Mouse (Mus musculus) lung, adult 2 months (tissue): ENCODE measurements around the gene Sgo2a.

Source experiments
- CTCF ChIP-seq: fragments of 200-500 bp; IDR thresholded peaks from 2 replicates; pipeline ENCODE4 v1.5.1; 2011; ENCODE audit warnings: mild to moderate bottlenecking, low read length, control low read depth; ENCODE audit not compliant: insufficient read depth
- POLR2A ChIP-seq: fragments of 200-500 bp; IDR thresholded peaks from 2 replicates; pipeline ENCODE4 v1.6.1; 2011; ENCODE audit warnings: low read depth, mild to moderate bottlenecking, control low read depth, low read length, borderline replicate concordance; ENCODE audit errors: extremely low read depth

DNA sequence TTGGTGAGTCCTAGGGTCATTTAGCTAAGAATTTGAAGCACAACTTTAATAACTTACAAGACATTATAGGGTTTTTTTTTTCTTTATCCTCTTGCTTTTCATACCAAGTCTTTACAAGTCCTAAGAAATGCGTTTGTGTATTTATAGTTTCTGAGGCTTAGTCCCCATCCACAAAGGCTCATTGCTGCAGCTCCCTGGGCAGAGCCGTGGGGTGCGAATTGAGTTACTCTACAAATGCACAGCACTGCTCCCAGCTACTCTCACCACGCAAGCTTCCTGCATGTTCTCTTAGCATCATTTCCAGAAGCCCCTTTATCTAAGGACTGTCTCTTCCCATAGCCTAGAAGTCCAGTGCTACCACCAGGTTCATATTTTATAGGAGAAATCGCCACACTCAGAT lies 46.1 kb upstream of the Sgo2a start:
- TF ChIP-seq CTCF = no peak
- TF ChIP-seq POLR2A = no peak
